Mouse (Mus musculus): ENCODE measurements at regions not wholly inside any gene's neighbourhood (a gene's known extent, or its start where the extent isn't known, plus 50 kb on each side); places are given as distances from the start of the nearest gene placed in this dataset.
A peak's percentile ranks its signal among the peaks of the same experiment; 100 is the strongest.

DNA sequence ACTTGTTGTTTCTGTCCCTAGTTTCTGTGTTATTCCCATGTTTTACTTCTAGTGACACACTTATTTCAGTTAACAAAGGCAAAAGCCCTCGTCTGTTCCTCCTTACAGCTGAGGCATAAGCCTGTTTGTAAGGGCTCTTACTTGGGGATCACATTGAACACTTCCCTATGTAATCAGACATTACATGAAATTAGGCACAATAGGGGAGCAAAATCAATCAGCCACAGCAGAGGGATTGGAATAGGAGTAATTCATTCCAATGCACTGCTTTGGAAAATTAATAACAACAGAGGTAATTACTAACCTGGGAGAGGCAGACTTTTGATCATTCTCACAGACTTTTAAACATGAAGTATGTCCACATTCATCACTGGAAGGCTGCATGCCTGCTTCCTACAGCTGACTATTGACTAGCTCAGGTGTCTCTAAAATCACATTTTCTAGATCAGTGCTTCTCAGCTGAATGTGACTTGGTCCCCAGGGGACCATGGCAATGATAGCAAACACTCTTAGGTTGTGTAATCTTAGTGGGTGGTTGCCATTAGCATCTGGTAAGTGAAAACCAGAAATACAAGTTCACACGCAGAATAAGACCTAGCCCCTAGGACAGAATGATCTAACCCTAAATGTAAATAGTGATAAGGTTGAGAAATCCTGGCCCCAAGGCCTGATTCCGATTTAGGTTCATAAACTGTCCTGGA, 146.5 kb upstream of the Crbn start:
- H3K4me3 ChIP-seq (ENCODE audit: insufficient read depth, low read length): no peak overlapping the region
- no peak overlapping the region for H3K27ac ChIP-seq (ENCODE audit: insufficient read depth, low read length)
- no peaks in the 10 kb centered on the region for H3K4me1 ChIP-seq (ENCODE audit: control insufficient read depth, insufficient read depth, low read length)
- no peak for TF ChIP-seq CTCF (IDR thresholded peaks at IDR 0.05; ENCODE audit: borderline replicate concordance, insufficient read depth, low read length)

DNA sequence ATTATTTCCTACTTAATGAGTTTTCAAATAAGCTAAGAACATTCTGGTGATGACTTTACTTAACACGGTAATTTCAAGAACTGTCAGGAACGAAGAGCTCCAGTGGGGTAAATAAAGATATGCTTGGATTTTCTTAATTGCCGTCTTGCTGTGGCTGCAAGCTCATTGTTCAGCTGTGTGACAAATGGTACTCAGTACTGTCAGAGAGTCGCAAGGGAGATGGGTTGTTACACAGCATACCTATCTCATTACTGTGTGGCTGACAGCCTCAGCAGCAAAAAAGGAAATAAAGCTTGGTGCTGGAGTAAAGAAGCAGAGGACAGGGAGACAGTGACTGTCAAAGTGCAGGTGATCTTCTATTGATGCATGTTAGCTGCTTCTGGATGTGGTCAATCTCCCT, 151.0 kb upstream of the Crbn start:
- TF ChIP-seq POLR2A (IDR thresholded peaks at IDR 0.05; ENCODE audit: low read depth, low read length) (no peak), CTCF (IDR thresholded peaks at IDR 0.05; ENCODE audit: borderline replicate concordance, insufficient read depth, low read length) (no peak)
- Histone ChIP-seq H3K4me3 (ENCODE audit: insufficient read depth, low read length) (no peak overlapping the region), H3K27ac (ENCODE audit: insufficient read depth, low read length) (no peak overlapping the region), H3K4me1 (ENCODE audit: control insufficient read depth, insufficient read depth, low read length) (no peaks in the 10 kb centered on the region)

- TF ChIP-seq CTCF (IDR thresholded peaks at IDR 0.05; ENCODE audit: borderline replicate concordance, insufficient read depth, low read length) (no peak), POLR2A (IDR thresholded peaks at IDR 0.05; ENCODE audit: low read depth, low read length) (no peak)
- Histone ChIP-seq H3K4me3 (ENCODE audit: insufficient read depth, low read length) (no peak overlapping the region), H3K27ac (ENCODE audit: insufficient read depth, low read length) (no peak overlapping the region), H3K4me1 (ENCODE audit: control insufficient read depth, insufficient read depth, low read length) (no peaks in the 10 kb centered on the region)
Observed at GRCm38 (mm10) chr6:106961320-106961719, 161.4 kb upstream of the Crbn start.

DNA sequence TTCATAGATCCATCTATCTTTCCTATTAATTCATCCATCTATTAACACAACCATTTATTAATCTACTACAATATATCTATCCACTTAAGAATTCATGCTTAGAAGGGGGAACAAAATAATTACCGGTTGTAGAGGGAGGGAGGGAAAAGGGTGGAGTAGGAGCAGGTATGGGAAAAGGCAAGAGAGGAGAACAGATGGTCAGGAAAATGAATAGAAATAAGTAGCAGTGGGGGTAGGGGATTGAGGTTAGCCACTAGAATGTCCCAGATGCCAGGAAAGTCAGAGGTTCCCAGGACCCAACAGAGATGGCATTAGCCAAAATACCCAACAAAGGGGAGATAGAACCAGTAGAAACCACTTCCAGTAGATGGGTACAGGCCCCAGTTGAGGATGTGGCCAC, 164.5 kb upstream of the Crbn start:
- Histone ChIP-seq H3K27ac (ENCODE audit: insufficient read depth, low read length) (no peak overlapping the region), H3K4me3 (ENCODE audit: insufficient read depth, low read length) (no peak overlapping the region), H3K4me1 (ENCODE audit: control insufficient read depth, insufficient read depth, low read length) (no peaks in the 10 kb centered on the region)
- no peak for TF ChIP-seq CTCF (IDR thresholded peaks at IDR 0.05; ENCODE audit: borderline replicate concordance, insufficient read depth, low read length)
- TF ChIP-seq POLR2A (IDR thresholded peaks at IDR 0.05; ENCODE audit: low read depth, low read length): no peak

GRCm38 (mm10) chr6:106975439-106975838, 175.6 kb upstream of the Crbn start:
- peaks cover 2% of the 10 kb centered on the region; the same call in 1 of the 2 replicates for H3K4me1 ChIP-seq (ENCODE audit: control insufficient read depth, insufficient read depth, low read length)
- H3K4me3 ChIP-seq (ENCODE audit: insufficient read depth, low read length): no peak overlapping the region
- TF ChIP-seq CTCF (IDR thresholded peaks at IDR 0.05; ENCODE audit: borderline replicate concordance, insufficient read depth, low read length) (no peak), POLR2A (IDR thresholded peaks at IDR 0.05; ENCODE audit: low read depth, low read length) (no peak)
- no peak overlapping the region for H3K27ac ChIP-seq (ENCODE audit: insufficient read depth, low read length)

GRCm38 (mm10) chr6:106978721-106979120, 178.8 kb upstream of the Crbn start:
- no peak for TF ChIP-seq CTCF (IDR thresholded peaks at IDR 0.05; ENCODE audit: borderline replicate concordance, insufficient read depth, low read length)
- no peak for TF ChIP-seq POLR2A (IDR thresholded peaks at IDR 0.05; ENCODE audit: low read depth, low read length)
- Histone ChIP-seq H3K4me1 (ENCODE audit: control insufficient read depth, insufficient read depth, low read length) (peaks cover 2% of the 10 kb centered on the region; the same call in 1 of the 2 replicates), H3K4me3 (ENCODE audit: insufficient read depth, low read length) (no peak overlapping the region), H3K27ac (ENCODE audit: insufficient read depth, low read length) (no peak overlapping the region)

- no peak overlapping the region for H3K27ac ChIP-seq (ENCODE audit: insufficient read depth, low read length)
- H3K4me3 ChIP-seq (ENCODE audit: insufficient read depth, low read length): no peak overlapping the region
- H3K4me1 ChIP-seq (ENCODE audit: control insufficient read depth, insufficient read depth, low read length): peaks cover 5% of the 10 kb centered on the region; the same call in 1 of the 2 replicates
- TF ChIP-seq CTCF (IDR thresholded peaks at IDR 0.05; ENCODE audit: borderline replicate concordance, insufficient read depth, low read length) (no peak), POLR2A (IDR thresholded peaks at IDR 0.05; ENCODE audit: low read depth, low read length) (no peak)
Observed at GRCm38 (mm10) chr6:106979755-106980154, 179.9 kb upstream of the Crbn start.

GRCm38 (mm10) chr6:106980188-106980587, 180.3 kb upstream of the Crbn start:
- TF ChIP-seq CTCF (IDR thresholded peaks at IDR 0.05; ENCODE audit: borderline replicate concordance, insufficient read depth, low read length) (no peak), POLR2A (IDR thresholded peaks at IDR 0.05; ENCODE audit: low read depth, low read length) (no peak)
- peaks cover 5% of the 10 kb centered on the region; the same call in 1 of the 2 replicates for H3K4me1 ChIP-seq (ENCODE audit: control insufficient read depth, insufficient read depth, low read length)
- peak overlapping the region; percentile 51; the same call in 1 of the 2 replicates for H3K27ac ChIP-seq (ENCODE audit: insufficient read depth, low read length)
- no peak overlapping the region for H3K4me3 ChIP-seq (ENCODE audit: insufficient read depth, low read length)

DNA sequence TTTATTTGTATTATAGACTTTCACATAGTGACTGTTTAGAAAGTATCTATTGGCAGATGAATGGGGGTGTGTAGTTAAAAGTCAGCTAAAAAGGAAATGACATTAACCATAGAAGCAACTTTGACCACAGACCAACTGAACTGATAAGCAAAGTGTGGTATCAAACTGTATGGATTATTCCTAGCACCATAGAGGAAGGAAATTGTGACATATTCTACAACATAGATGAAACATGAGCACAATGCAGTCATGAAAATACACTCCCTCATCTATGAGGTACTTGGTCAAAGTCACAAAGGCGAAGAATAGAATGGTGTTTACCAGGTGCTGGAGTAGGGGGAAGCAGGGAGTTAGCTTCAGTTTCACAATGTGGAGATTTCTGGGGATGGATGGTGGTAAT, 181.4 kb upstream of the Crbn start:
- Histone ChIP-seq H3K27ac (ENCODE audit: insufficient read depth, low read length) (peak overlapping the region; percentile 57; the same call in 1 of the 2 replicates), H3K4me3 (ENCODE audit: insufficient read depth, low read length) (no peak overlapping the region), H3K4me1 (ENCODE audit: control insufficient read depth, insufficient read depth, low read length) (peaks cover 5% of the 10 kb centered on the region; the same call in 1 of the 2 replicates)
- no peak for TF ChIP-seq POLR2A (IDR thresholded peaks at IDR 0.05; ENCODE audit: low read depth, low read length)
- no peak for TF ChIP-seq CTCF (IDR thresholded peaks at IDR 0.05; ENCODE audit: borderline replicate concordance, insufficient read depth, low read length)

GRCm38 (mm10) chr6:106985132-106985801, 185.4 kb upstream of the Crbn start:
- H3K27ac ChIP-seq (ENCODE audit: insufficient read depth, low read length): peak overlapping the region; percentile 71
- no peak overlapping the region for H3K4me3 ChIP-seq (ENCODE audit: insufficient read depth, low read length)
- TF ChIP-seq POLR2A (IDR thresholded peaks at IDR 0.05; ENCODE audit: low read depth, low read length) (no peak), CTCF (IDR thresholded peaks at IDR 0.05; ENCODE audit: borderline replicate concordance, insufficient read depth, low read length) (no peak)
- peaks cover 3% of the 10 kb centered on the region; the same call in 1 of the 2 replicates for H3K4me1 ChIP-seq (ENCODE audit: control insufficient read depth, insufficient read depth, low read length)
